Mouse (Mus musculus): ENCODE data around the gene Dnmt3l.

- no peak for TF ChIP-seq CTCF (IDR thresholded peaks at IDR 0.05; ENCODE audit: low read depth)
- no peak for TF ChIP-seq EP300 (IDR thresholded peaks at IDR 0.05; ENCODE audit: low read depth)
Observed at GRCm38 (mm10) chr10:78054633-78055565, 13.2 kb downstream of the Dnmt3l start.

Data from heart, postnatal 0 days (tissue).